Mouse (Mus musculus) forebrain, embryonic 12.5 days (tissue): ENCODE results near the gene Plcxd2. TPM values are rescaled to one million over a fixed set of nuclear protein-coding genes. Genes with fewer than 3 reads are reported as not detected.

ENCODE experiments used
- ATAC-seq: fragments of 200-750 bp; cut with Nextera tagmentation; 2 replicates; pipeline ENCODE4 v1.8.0; 2017; ENCODE audit warnings: moderate TSS enrichment; ENCODE audit not compliant: low FRiP score
- H3K27ac ChIP-seq: fragments of 300-500 bp; sonication (generic); 2 replicates; pipeline ENCODE4 v1.5.1; 2016; ENCODE audit warnings: mild to moderate bottlenecking
- H3K27me3 ChIP-seq: fragments of 300-500 bp; sonication (generic); 2 replicates; pipeline ENCODE4 v1.6.1; 2016; ENCODE audit warnings: mild to moderate bottlenecking
- H3K36me3 ChIP-seq: fragments of 300-500 bp; sonication (generic); replicated peaks from 2 replicates; pipeline ENCODE4 v1.6.1; 2016; ENCODE audit warnings: mild to moderate bottlenecking
- H3K4me1 ChIP-seq: fragments of 300-500 bp; sonication (generic); 2 replicates; pipeline ENCODE4 v1.6.1; 2016
- H3K4me2 ChIP-seq: fragments of 300-500 bp; sonication (generic); 2 replicates; pipeline ENCODE4 v1.6.1; 2016; ENCODE audit warnings: mild to moderate bottlenecking, moderate library complexity
- H3K4me3 ChIP-seq: fragments of 300-500 bp; sonication (generic); replicated peaks from 2 replicates; pipeline ENCODE4 v1.5.1; 2016; ENCODE audit warnings: mild to moderate bottlenecking
- H3K9ac ChIP-seq: fragments of 300-500 bp; sonication (generic); 2 replicates; pipeline ENCODE4 v1.6.1; 2016; ENCODE audit warnings: mild to moderate bottlenecking
- H3K9me3 ChIP-seq: fragments of 300-500 bp; sonication (generic); 2 replicates; pipeline ENCODE4 v1.6.1; 2016
- WGBS: fragments of 180-500 bp; shearing (Covaris S2); methylation state at CpG from one replicate; pipeline ENCODE4 v1.1.7; 2016; 5-methylcytosine and 5-hydroxymethylcytosine counted together
- polyA plus RNA-seq: library from polyadenylated mRNA; unstranded; fragments of >200 nt; fragmentation: Nextera tagmentation; extraction: Ambion mirVana; gene quantifications from 2 replicates; pipeline ENCODE4 v1.2.1, GENCODE M21; 2016

Gene Plcxd2
- polyA plus RNA-seq, 1 experiment from 2014 or later = 11.7 TPM

DNA sequence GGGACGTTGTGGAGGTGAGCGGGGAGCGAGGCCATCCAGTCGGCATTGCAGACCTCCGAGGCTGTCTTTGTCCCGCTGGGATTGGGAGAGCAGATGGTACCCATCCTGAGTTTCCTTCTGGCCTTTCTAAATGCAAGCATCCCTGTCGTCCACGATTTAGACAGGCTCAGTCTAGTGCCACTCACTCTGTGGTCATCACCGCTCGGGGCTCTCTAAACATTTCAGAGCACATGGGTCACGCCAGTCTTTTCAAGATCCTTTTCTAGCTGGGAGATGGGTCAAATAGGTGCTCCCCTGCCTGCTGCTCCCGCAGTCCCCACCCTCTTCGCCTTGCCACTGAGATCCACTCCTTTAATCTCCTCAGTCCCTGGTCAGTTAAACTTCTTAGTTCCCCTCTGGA, 301 bp downstream of the Plcxd2 start:
- under 1% methylated on average over 13 of the region's 13 CpGs for WGBS
- H3K4me1 ChIP-seq = peaks cover 12% of the 10 kb centered on the region
- peak overlapping the region; percentile 69 for H3K4me3 ChIP-seq
- ATAC-seq = peak; percentile 57
- peak overlapping the region; percentile 84 for H3K4me2 ChIP-seq
- peak overlapping the region; percentile 65 for H3K9ac ChIP-seq
- H3K27ac ChIP-seq = peak overlapping the region; percentile 63
- no peaks in the 10 kb centered on the region for H3K9me3 ChIP-seq
- H3K27me3 ChIP-seq = no peaks in the 10 kb centered on the region
- H3K36me3 ChIP-seq = no peaks in the 10 kb centered on the region

- Histone ChIP-seq H3K4me3 (peak overlapping the region; percentile 69), H3K4me2 (peak overlapping the region; percentile 84), H3K9ac (no peak overlapping the region), H3K27me3 (no peaks in the 10 kb centered on the region), H3K4me1 (peaks cover 12% of the 10 kb centered on the region), H3K36me3 (no peaks in the 10 kb centered on the region), H3K9me3 (no peaks in the 10 kb centered on the region), H3K27ac (no peak overlapping the region)
- no peak for ATAC-seq
- 70% methylated on average over 3 of the region's 3 CpGs for WGBS
Observed at GRCm38 (mm10) chr16:46008766-46009165, 1.3 kb downstream of the Plcxd2 start.

DNA sequence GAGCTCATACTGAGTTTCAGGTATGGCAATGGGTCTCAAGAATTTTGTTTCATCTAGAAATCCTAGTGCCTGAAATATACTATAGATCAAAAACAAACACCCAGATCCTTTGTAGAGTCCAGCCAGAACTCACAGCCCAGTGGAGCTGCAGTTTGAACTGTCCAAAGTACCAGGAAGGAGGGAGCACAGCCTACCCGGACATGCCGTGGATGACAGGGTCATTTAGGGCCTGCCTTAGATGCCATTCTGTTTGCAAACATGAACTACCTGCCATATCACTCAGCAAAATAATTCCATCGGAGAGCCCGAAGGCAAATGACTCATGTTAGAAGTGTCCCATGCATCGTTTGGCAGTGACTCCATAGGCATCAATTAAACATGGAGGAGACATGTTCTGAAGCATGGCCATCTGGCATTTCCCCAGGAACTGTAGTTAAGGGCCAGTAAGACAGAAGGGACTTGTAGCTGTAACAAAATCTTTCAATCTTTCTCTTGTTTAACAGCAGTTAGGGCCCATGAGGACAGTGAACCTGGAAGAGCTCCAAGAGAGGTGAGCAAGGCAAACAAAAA, 1.9 kb downstream of the Plcxd2 start:
- H3K9ac ChIP-seq = no peak overlapping the region
- H3K4me3 ChIP-seq = no peak overlapping the region
- no peak overlapping the region for H3K27ac ChIP-seq
- H3K36me3 ChIP-seq = no peaks in the 10 kb centered on the region
- H3K4me2 ChIP-seq = peak overlapping the region; percentile 84
- ATAC-seq = no peak
- H3K9me3 ChIP-seq = no peaks in the 10 kb centered on the region
- 86% methylated on average over 5 of the region's 5 CpGs for WGBS
- peaks cover 12% of the 10 kb centered on the region for H3K4me1 ChIP-seq
- no peaks in the 10 kb centered on the region for H3K27me3 ChIP-seq

DNA sequence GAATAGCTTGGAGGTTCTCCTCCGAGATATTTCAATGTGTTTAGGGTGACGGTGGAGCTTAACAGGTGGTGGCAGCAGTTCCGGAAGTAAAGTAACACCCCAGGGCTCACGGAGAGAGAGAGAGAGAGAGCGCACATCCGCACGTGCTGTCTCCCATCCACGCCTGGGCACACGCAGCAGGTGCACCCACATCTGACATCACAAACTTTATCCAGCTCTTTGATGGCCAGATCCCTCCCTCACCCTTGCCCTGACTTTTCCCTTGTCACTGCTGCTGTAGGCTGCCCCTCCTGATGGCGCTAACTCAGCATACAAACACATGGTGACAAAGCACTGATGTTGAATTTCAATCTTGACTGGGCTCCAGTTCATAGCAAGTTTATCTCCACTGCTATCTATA, 3.8 kb downstream of the Plcxd2 start:
- H3K27me3 ChIP-seq = no peaks in the 10 kb centered on the region
- H3K4me3 ChIP-seq = no peak overlapping the region
- 80% methylated on average over 10 of the region's 10 CpGs for WGBS
- no peaks in the 10 kb centered on the region for H3K9me3 ChIP-seq
- ATAC-seq = no peak
- no peaks in the 10 kb centered on the region for H3K36me3 ChIP-seq
- H3K9ac ChIP-seq = no peak overlapping the region
- peaks cover 12% of the 10 kb centered on the region for H3K4me1 ChIP-seq
- no peak overlapping the region for H3K4me2 ChIP-seq
- no peak overlapping the region for H3K27ac ChIP-seq

- no peaks in the 10 kb centered on the region for H3K36me3 ChIP-seq
- ATAC-seq = no peak
- 87% methylated on average over 10 of the region's 10 CpGs for whole genome bisulfite sequencing
- H3K9ac ChIP-seq = no peak overlapping the region
- H3K27ac ChIP-seq = no peak overlapping the region
- no peak overlapping the region for H3K4me2 ChIP-seq
- H3K4me3 ChIP-seq = no peak overlapping the region
- no peaks in the 10 kb centered on the region for H3K27me3 ChIP-seq
- no peaks in the 10 kb centered on the region for H3K9me3 ChIP-seq
- peaks cover 18% of the 10 kb centered on the region for H3K4me1 ChIP-seq
Observed at GRCm38 (mm10) chr16:46001550-46002166, 8.4 kb downstream of the Plcxd2 start.

DNA sequence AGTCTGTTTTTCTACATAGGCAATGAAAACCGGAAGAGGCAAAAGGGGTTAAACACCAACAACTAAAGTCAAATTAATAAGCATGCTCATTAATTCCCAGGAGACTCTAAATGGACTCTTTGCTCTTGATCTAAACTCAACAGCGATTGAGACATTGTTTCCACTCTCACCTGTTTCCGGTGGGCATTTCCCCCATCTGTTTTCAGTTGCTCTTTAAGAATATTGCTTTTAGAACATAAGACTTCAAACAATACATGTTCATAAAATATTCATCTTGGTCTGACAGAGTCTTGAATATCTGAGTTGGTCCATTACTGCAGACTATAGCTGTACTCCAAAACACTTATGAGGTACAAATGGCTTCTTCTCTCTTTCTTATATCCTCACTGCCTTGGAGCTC, 9.0 kb downstream of the Plcxd2 start:
- 88% methylated on average over 3 of the region's 3 CpGs for WGBS
- Histone ChIP-seq H3K9me3 (no peaks in the 10 kb centered on the region), H3K4me3 (no peak overlapping the region), H3K27ac (no peak overlapping the region), H3K27me3 (no peaks in the 10 kb centered on the region), H3K4me1 (peaks cover 18% of the 10 kb centered on the region), H3K4me2 (no peak overlapping the region), H3K9ac (no peak overlapping the region), H3K36me3 (no peaks in the 10 kb centered on the region)
- no peak for ATAC-seq

GRCm38 (mm10) chr16:45999374-46000191, 10.4 kb downstream of the Plcxd2 start:
- Histone ChIP-seq H3K9me3 (no peaks in the 10 kb centered on the region), H3K27me3 (no peaks in the 10 kb centered on the region), H3K27ac (peak overlapping the region; percentile 59), H3K4me3 (no peak overlapping the region), H3K4me1 (peaks cover 18% of the 10 kb centered on the region), H3K36me3 (no peaks in the 10 kb centered on the region), H3K4me2 (no peak overlapping the region), H3K9ac (no peak overlapping the region)
- WGBS = 30% methylated on average over 10 of the region's 10 CpGs
- ATAC-seq = peak; percentile 82

DNA sequence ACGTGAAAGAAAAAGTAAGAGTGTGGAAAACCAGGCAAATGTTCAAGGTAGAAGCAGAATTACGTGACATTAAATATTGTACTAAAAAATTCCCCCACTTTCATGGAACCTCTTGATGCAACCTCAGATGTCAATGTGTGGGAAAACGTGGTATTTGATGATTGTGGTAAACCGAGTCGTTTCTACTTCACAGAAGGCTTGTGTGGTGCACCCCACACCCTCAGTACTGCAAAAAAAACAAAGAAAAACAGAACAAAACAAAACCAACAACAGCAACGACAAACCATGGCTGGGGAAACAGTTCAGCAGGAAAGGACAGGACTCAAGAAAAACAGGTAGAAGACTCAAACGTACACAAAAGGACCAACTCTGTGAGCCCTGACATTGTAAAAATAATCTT, 11.8 kb downstream of the Plcxd2 start:
- no peak overlapping the region for H3K9ac ChIP-seq
- 80% methylated on average over 7 of the region's 7 CpGs for WGBS
- no peaks in the 10 kb centered on the region for H3K9me3 ChIP-seq
- no peak overlapping the region for H3K4me3 ChIP-seq
- H3K4me2 ChIP-seq = no peak overlapping the region
- H3K4me1 ChIP-seq = peaks cover 18% of the 10 kb centered on the region
- H3K36me3 ChIP-seq = no peaks in the 10 kb centered on the region
- no peak for ATAC-seq
- no peak overlapping the region for H3K27ac ChIP-seq
- H3K27me3 ChIP-seq = no peaks in the 10 kb centered on the region

DNA sequence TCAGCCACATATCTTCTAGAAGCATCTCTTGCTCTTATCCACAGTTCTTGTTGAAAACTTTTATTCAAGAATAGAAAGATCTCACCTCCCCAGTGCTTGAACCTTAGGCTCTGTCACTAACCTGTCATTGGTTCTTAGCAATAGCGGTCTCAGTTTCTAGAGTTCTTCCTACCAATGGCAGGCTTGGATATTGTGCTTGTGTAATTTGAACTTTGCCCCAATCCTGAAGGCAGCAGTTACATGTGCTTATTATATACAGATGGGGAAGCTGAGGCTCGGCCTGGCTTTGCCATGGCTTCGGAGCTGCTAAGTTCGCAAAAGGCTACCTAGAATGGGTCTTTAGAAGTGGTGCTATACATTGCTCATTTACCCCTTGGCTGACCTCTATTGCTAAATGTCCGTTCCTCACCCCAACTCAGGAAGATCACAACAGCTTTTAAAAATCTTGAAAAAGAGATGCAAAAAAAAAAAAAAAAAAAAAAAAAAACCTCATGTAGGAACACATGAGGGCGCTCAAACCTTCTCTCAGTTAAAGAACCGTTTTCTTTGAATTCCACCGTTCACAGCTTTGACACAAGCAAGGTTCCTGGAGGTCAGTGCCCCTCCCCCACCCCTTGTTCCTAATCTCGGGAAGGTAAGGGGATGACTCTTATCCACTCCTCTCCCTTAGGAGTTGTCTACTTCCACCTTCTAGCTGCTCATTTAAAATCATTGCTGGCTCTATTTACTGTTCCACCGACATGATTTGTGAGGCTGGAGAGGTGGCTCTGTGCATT, 18.9 kb downstream of the Plcxd2 start:
- Histone ChIP-seq H3K4me2 (no peak overlapping the region), H3K4me1 (peaks cover 5% of the 10 kb centered on the region; the same call in 1 of the 2 replicates), H3K27ac (no peak overlapping the region), H3K9me3 (no peaks in the 10 kb centered on the region), H3K4me3 (no peak overlapping the region), H3K9ac (no peak overlapping the region), H3K27me3 (no peaks in the 10 kb centered on the region), H3K36me3 (no peaks in the 10 kb centered on the region)
- WGBS = 50% methylated on average over 10 of the region's 10 CpGs
- no peak for ATAC-seq

DNA sequence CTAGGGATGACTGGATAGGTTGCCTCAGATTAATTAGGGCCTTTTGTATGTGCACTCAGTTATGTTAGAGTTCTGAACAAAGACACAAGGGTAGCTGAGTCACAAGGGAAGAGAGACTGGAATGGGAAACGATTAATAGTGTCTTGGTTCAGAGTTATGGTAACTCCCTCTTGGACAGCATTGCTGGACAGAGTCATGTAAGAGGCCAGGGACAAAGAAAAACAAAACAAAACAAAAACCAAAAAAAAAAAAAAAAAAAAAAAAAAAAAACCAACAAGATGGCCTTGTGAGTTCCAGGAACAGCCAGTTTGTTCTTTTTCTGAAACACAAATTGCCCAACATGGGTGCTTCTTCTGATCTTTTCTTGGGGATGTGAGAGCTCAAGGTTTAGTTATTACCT, 23.8 kb downstream of the Plcxd2 start:
- no peak for ATAC-seq
- H3K4me2 ChIP-seq = no peak overlapping the region
- H3K36me3 ChIP-seq = no peaks in the 10 kb centered on the region
- H3K27ac ChIP-seq = no peak overlapping the region
- H3K4me1 ChIP-seq = no peaks in the 10 kb centered on the region
- H3K9me3 ChIP-seq = no peaks in the 10 kb centered on the region
- 31% methylated on average over 1 of the region's 1 CpGs for WGBS
- no peaks in the 10 kb centered on the region for H3K27me3 ChIP-seq
- no peak overlapping the region for H3K9ac ChIP-seq
- no peak overlapping the region for H3K4me3 ChIP-seq

GRCm38 (mm10) chr16:45984610-45985606, 25.1 kb downstream of the Plcxd2 start:
- no peaks in the 10 kb centered on the region for H3K9me3 ChIP-seq
- 78% methylated on average over 4 of the region's 4 CpGs for WGBS
- ATAC-seq = no peak
- no peak overlapping the region for H3K4me3 ChIP-seq
- H3K9ac ChIP-seq = no peak overlapping the region
- no peaks in the 10 kb centered on the region; the same call in 1 of the 2 replicates for H3K36me3 ChIP-seq
- no peak overlapping the region for H3K27ac ChIP-seq
- no peak overlapping the region for H3K4me2 ChIP-seq
- no peaks in the 10 kb centered on the region for H3K27me3 ChIP-seq
- H3K4me1 ChIP-seq = no peaks in the 10 kb centered on the region
